ENCODE assay signal across 8 mouse cellular contexts in the genomic region with DNA sequence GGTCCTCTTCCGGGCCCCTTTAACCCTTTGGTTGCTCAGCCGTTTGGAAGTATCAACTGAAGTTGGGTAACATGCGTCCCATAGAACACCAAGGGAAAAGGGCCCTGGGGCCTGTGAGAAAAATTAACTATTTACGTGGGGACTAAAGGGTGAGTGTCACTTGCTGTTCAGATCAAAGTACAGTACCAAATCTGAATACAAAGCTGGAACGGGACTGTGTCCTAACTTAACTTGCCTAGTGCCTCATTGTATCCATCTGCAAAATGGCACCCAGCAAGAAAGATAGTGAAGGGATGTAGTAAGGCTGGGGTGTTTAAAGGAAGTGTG. TPM values are rescaled to one million over a fixed set of nuclear protein-coding genes. Genes with fewer than 3 reads are reported as not detected.
A peak's percentile ranks its signal among the peaks of the same experiment; 100 is the strongest.
DNase-seq lines count a peak whose midpoint lies in the region; ATAC-seq lines count a peak whose summit lies in the region.

No protein-coding gene starts in this region.

- peak; percentile 56 for DNase-seq in kidney, adult 9 months
- DNase-seq in kidney, postnatal 36 days: no peak
- peak; percentile 8 for DNase-seq in ZHBTc4 (ENCODE audit: low read depth, low spot score)
- DNase-seq in thymus, postnatal 10 days (ENCODE audit: low spot score in 2 of 2): no peak
- no peak for DNase-seq in left cerebral cortex, postnatal 14 days (ENCODE audit: low spot score in 2 of 2)
- DNase-seq in Muller cell, postnatal 12 days (ENCODE audit: inconsistent ontology term): no peak

- intact Hi-C loops in left cerebral cortex, postnatal 14 days (cut with DNase I): loop anchor here (5.0 kb wide), 1 partner anchor 139 kb away; no protein-coding TSS in a partner anchor

- H3K9ac ChIP-seq in hindbrain, embryonic 12.5 days: peak overlapping the region; percentile 96
- peak overlapping the region; percentile 94 for H3K9ac ChIP-seq in midbrain, embryonic 12.5 days (replicated peaks)

- 19% methylated on average over 5 of the region's 5 CpGs for WGBS in hindbrain, embryonic 12.5 days
- WGBS in midbrain, embryonic 12.5 days: 22% methylated on average over 5 of the region's 5 CpGs

- no peaks in the 10 kb centered on the region for H3K36me3 ChIP-seq in hindbrain, embryonic 12.5 days
- H3K36me3 ChIP-seq in midbrain, embryonic 12.5 days: no peaks in the 10 kb centered on the region

- peaks cover 29% of the 10 kb centered on the region for H3K4me1 ChIP-seq in hindbrain, embryonic 12.5 days
- peaks cover 18% of the 10 kb centered on the region for H3K4me1 ChIP-seq in midbrain, embryonic 12.5 days

- no peak for ATAC-seq in hindbrain, embryonic 12.5 days (ENCODE audit: low FRiP score)
- no peak for ATAC-seq in midbrain, embryonic 12.5 days (ENCODE audit: low FRiP score, low read depth)

- H3K9me3 ChIP-seq in hindbrain, embryonic 12.5 days (replicated peaks): no peaks in the 10 kb centered on the region
- no peaks in the 10 kb centered on the region for H3K9me3 ChIP-seq in midbrain, embryonic 12.5 days

- peaks cover 7% of the 10 kb centered on the region; the same call in 1 of the 2 replicates for H3K27me3 ChIP-seq in hindbrain, embryonic 12.5 days
- H3K27me3 ChIP-seq in midbrain, embryonic 12.5 days: peaks cover 18% of the 10 kb centered on the region; the same call in 1 of the 2 replicates

- peak overlapping the region; percentile 94; the same call in 1 of the 2 replicates for H3K27ac ChIP-seq in hindbrain, embryonic 12.5 days
- H3K27ac ChIP-seq in midbrain, embryonic 12.5 days (replicated peaks): 0 out of 2 replicates have a peak overlapping the region, but pooled peaks have one; percentile 89

- peak overlapping the region; percentile 79 for H3K4me2 ChIP-seq in hindbrain, embryonic 12.5 days (replicated peaks)
- peak overlapping the region; percentile 74 for H3K4me2 ChIP-seq in midbrain, embryonic 12.5 days (replicated peaks)

- peak overlapping the region; percentile 92 for H3K4me3 ChIP-seq in hindbrain, embryonic 12.5 days
- H3K4me3 ChIP-seq in midbrain, embryonic 12.5 days: peak overlapping the region; percentile 87

RNA-seq across cellular contexts. Expression of gene Prdm11, which starts 0.5 kb away (rescaled TPM):
- polyA plus RNA-seq in hindbrain, embryonic 12.5 days (2016; fragmentation: Nextera tagmentation; extraction: Ambion mirVana): 2.9 and 3.6 TPM in 2 replicates
- polyA plus RNA-seq in midbrain, embryonic 12.5 days (2016; fragmentation: Nextera tagmentation; extraction: Ambion mirVana): 2.0 and 3.4 TPM in 2 replicates
- 10 to 100 TPM; 26.7 to 29.3 TPM for total RNA-seq in left cerebral cortex, postnatal 14 days (2021)

Comparison
In these comparisons a context has a peak if more than half of its experiments do, and no peak if none do; other contexts are left out.
1. DNase-seq: peak in kidney, adult 9 months (single experiment) and ZHBTc4 (single experiment); none in kidney, postnatal 36 days (0 of 2), thymus, postnatal 10 days (0 of 2), left cerebral cortex, postnatal 14 days (0 of 2) and Muller cell, postnatal 12 days (single experiment).